Mouse (Mus musculus): ENCODE data around the gene Plekhf1.

Plekhf1 gene

DNA sequence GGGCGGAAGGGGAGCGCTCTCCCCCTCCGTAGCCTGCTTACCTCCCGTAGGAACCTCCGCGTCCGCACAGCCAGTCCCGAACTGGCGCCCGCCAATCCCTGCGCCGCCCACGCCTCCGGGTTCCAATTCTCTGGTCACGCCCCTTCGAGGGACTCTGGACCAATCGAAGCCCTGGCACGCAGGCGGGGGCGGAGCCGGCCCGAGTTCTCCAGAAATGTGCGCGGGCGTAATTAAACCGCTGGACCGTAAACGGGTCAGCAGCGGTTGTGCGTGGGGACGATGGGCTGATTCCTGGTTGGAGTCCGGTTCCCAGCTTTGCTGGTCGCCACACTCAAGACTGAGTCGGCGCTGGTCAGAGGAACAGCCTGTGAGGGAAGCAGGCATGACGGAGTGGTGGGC, at the start of gene Plekhf1:
Plekhf1 (minus strand) TSS at position 117 of the 399 bp plus-strand sequence.
- DNase-seq = peak; percentile 76

DNA sequence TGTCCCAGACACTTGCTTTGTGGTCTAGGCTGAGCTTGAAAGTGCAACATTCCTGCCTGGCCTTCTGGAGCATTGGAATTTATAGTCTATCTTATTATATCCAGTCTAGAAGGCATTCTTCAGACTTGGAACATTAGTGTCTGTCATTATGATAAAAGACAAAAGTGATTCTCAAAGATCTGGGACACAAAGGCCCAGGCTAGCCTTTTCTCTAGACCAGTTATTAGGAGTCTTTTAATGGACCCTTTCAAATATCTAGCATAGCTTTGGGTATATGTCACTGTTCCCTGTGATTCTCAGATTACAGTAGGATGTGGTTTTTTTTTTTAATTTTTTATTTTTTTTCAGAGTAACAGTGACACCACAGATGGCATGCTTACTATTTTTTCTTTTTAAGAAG, 44.7 kb upstream of the Plekhf1 start:
- no peak for DNase-seq

DNA sequence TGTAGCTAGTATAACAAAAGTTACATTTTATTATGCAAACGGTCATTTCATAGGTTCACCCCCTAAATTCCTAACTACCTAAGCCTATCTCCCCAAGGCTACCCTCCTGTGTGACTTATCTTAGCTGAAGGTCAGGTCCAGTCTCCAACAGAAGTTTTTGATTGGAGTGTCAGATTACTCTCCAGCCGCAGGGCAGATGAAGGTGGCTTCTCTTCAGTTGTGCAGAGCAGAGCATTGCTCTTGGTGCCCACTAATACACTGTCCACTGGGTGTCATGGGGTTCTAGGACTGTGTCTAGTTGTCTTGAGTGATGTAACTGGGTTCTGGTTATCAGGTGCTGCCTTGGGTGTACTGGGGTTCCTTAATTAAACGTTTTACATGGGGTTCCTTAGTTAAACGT, 44.0 kb upstream of the Plekhf1 start:
- no peak for DNase-seq

DNA sequence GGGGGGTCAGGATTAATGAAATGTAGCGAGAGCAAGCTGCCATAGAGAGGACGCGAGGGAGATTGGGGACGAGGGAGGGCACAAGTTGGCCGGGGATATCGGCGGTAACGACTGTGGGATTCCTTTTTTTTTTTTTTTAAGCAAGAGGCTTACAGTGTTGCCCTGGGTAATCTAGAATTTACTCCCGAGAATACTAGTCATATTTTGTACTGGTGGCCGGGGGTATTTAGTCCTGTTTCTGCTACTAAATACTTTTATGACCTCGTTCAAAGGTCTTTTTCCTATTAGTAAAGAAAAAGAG, 43.6 kb upstream of the Plekhf1 start:
- DNase-seq = no peak

DNA sequence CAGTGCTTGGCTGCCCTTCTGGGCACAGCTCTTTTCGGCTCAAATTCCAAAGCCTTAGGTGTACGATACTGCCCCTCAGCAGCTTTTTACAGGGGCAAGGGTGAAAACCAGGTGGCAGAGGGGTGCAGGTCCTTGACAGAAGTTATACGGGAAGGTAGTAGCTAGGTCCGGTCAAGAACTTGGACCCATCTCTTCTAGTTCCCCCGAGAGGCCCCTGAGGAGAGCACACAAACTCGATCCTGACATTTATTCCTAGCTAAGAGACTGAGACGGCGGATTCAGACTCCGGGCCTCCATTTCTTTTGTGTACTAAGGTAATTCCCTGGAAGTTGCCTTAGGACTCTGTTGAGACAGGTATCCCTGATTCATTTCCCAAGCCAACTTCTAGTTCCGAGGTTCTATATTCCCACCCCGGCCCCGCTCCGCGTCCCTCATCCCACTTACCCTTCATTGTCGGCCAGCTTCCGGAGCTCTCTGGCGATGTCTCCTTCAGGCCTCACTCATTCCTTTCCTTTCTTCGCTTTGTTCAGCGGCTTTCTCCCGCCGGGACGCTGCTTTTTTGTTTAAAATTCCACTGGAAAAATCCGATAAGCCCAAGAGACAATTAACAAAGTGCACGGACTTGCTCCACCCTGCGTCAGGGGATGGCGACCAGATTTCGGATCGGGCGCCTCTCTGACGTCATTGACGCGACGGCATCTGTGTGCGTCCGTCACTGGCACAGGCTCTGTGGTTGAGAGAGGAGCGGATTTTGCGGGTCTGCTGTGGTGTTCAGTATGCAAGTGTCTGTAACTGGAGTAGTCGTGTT, 43.1 kb upstream of the Plekhf1 start, which contains the start of gene Pop4:
Pop4 (minus strand) TSS at position 721 of the 808 bp plus-strand sequence.
- peak; percentile 93 for DNase-seq

DNA sequence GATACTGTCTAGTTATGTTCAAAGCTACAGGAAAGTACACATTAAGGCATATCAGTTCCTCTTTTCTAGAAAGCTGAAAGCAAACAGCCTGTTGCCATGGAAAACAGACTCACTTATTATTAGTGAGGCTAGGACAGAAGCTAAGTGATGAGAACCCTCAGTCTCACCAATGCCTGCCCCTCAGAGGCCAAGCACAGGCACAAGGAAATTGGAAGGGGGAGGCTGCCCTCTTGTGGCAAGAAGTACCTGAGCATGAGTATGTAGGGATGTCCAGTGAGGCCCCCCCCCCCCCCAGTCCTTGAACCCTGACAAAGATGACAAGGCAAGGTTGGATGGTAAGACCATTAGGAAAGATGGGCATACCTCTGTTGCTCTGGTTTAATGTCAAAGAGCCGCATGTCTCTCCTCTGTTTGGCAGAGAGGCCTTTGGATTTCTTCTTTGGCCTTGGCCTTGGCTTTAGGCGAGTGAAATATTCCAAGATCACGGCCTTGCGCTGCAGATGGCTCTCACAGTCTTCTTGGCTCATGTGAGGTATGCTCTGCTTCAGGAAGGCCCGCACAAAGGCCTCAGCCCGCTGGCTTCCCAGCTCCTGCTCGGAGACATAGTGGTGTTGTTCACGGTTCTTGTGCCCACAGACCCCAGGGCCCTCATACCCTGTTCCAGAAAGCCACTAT, 39.3 kb upstream of the Plekhf1 start:
- DNase-seq = no peak

DNA sequence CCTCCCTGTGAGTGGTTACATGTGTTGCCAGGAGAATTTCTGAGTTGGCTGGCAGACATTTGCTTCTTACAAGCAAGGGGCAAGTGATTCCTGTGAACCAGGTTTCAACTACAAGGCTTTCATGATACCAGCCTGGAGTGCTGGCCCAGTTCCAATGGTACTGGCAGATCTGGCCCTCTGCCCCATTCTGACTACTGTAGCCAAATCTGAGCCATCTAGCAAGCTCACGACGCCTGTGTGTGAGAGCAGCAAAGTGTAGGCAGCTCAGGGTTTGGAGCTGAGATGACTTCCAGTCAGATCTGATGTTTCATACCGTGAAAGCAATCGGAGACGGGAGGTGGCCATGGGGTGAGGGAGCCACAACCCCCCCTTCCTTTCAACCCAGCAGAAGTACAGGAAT, 34.6 kb upstream of the Plekhf1 start:
- DNase-seq = no peak

DNA sequence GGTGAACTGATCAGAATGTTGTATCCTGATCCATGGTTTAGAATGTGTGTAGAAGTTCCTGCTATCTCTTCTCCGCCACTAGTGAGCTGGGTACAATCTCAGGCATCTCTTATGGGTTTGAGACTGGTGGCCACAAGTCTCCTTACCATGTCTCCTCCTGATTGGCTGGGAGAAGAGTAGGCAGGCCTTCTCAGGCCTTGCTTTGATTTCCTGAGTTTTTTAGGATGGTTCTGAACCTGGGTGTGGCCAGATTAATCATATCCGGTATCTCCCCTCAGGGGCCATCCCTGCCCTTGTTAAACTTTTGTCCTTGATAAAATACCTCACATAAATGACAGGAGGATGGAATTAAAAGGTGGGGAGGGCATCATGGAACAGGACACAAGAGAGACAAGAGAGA, 31.8 kb upstream of the Plekhf1 start:
- no peak for DNase-seq

DNA sequence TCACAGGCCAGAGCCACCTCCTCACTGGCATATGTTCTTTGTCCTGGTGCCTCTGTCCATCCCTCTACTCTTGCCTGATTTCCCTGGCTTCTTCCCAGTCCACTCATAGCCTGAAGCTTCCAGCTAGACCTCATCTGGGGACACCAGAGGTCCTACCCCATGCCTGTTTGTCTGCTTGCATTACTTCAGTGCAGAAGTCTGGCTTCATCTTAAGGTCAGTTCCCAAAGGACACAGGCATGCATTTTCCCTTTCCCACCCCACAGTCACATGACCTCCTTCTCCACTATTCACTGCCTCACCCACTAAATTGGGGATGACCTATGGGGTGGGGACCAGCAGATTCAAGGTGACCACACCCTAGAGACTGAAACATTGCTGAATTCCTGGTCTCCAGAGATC, 25.6 kb upstream of the Plekhf1 start:
- no peak for DNase-seq

DNA sequence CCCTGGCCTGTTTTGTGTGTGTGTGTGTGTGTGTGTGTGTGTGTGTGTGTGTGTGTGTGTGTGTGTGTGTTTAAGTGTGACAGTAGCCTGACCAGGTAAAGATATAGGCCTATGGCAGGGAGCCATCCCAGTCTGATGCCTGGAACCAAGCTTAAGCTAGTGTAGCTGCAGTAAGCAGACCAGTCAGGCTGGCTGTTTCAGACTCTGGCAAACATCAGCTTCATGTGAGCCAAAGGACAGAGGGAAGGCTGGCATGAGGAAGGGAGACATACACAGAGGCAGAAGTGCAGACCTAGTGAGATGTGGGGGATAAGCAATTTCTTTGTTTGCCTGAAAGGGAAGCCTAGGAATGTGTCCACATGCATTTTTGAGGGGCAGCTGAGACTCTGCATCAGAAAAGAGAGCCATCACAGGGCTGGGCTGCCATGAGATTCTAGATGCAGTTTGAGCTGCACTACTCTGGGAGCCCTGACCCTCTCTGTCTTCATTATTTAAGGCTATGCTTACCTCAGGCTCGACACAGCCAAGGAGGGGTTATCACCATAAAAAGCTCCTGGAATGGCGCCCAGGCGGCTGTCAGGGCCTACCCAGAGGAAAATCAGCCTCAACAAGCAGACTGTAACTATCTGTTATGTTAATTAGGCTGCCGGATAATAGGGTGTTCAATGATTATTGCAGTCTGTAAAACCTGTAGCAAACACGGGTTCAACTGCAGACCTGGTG, 23.8 kb upstream of the Plekhf1 start:
- DNase-seq = no peak

DNA sequence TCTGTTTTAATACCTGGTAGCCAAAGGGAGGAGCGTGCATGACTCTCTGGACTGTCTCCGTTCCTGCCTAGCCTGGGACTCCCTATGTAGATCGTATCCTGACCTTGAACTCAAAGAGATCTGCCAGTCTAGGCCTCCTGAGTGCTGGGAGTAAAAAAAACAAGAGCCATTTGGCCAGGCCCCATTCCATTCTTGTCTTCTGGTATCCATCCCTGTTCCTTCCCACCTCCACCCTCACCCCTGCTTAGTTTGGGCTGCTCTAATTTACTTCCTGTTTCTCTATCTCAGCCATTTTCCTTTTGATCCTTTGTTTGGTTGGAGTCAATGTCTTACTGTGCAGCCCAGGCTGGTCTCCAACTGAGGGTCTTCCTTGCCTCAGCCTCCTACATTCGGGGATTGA, 14.6 kb upstream of the Plekhf1 start:
- no peak for DNase-seq

DNA sequence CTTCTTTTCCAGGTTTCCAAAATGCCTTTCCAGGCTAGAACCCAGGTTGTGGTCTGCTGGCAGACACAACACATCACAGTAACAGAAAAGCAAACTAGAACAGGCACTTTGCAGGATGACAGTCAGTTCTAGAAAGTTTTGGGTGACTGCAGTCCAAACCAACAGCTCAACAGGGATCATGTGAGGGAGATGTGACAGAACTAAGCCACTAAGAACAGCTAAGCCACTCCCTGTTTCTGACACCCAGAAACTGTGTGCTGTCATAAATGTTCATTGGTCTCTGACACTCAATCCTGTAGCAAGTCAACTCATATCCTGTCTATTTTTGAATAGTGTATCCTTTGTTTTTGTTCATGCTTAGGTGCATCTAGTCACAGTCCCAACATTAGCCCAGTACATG, 9.3 kb upstream of the Plekhf1 start:
- no peak for DNase-seq

DNA sequence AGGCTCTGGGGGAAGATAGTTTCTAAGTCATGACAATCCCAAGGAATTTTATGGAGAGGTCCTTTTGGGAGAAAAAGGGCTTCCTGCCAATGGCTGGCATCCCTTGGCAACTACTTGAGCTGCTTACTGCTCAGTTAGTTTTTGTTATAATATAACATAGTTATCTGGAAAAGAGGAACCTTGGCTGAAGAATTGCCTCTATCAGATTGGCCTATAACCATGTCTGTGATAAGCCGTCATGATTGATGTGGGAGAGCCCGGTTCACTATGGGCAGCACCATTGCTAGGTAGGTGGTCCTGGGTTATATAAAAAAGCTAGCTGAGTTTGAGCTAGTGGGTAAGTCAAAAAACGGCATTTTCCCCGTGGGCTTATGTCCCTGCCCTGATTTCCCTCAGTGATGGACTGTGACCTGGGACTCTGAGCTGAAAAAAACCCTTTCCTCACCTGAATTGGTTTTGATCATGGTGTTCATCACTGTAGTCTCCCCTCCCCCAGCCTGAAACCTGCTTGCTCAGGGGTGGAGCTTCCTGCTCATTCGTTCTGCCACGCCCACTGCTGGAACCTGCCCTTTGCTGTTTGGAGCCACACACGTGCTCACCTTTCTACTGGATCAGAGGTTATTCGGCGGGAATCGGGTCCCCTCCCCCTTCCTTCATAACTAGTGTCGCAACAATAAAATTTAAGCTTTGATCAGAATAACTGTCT, 8.7 kb upstream of the Plekhf1 start:
- no peak for DNase-seq

DNA sequence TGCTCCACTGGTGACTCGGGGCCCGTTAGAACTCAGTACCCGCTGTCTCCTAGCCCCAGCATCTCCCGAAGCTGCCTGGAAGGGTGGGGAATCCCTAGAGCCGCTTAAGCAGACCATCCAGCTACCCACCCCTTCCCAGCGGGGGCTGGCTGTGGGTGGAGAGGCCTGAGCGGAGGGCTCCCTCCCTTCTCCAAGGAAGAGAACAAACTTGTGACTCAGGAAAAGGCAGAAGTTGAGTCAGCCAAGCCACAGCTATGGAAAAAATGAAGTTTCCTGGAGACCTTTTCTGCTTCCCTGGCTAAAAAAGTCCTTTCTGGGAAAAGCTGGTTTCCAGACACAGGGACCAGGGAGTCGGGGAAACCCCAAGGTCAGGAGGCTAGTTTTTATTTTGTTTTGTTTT, 2.5 kb upstream of the Plekhf1 start:
- DNase-seq = no peak

DNA sequence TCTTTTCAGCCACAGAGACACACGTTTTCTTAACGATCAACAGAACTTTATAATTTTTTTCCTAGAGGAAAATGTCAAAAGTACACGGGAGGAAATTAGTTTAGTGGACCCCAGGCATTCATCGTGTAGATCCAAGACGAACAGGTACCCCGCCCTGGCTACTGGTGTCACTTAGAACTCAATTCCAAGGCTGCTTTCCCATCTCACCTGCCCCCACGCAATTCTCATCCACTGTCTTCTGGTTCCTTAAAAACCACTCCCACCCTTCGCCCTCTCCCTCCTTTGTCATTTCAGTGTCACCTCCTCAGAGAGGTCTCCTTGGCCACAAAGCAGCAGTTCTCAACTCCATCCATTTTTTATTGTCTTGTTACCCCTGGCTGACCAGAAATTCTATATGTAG, 513 bp upstream of the Plekhf1 start:
- DNase-seq = no peak

DNA sequence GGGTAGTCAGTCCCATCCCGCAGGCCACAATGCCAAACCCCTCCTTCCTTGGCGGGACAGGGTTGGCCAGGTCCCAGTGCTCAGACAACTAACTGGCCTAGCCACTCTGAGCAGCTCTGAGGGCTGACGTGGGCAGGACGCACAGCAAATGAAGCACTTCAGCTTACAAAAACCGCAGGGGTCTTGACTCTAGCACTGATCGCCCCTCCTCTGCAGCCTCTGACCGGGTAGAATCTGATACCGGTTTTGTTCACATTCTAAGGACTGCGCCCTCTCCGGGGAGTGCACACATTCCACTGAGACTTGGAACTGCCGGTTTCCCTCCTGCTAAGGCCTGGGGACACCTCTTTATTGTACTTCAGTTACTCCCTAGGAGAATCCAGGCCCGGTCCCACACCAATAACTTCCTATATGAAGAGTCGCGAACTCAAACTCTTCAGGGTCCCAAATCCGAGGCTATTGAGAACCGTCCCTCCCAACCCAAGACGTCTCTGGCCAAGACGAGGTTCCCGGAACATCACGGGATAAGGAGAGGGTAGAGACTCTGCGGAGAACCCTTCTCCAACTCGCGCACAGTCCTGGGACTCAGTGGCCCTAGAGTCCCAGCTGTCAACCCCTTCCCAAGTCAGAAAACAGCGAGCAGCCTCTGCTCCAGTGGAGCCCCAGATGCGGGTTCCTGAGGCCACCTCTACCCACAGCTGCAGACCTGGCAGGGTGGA, 476 bp downstream of the Plekhf1 start:
- peak; percentile 21 for DNase-seq

DNA sequence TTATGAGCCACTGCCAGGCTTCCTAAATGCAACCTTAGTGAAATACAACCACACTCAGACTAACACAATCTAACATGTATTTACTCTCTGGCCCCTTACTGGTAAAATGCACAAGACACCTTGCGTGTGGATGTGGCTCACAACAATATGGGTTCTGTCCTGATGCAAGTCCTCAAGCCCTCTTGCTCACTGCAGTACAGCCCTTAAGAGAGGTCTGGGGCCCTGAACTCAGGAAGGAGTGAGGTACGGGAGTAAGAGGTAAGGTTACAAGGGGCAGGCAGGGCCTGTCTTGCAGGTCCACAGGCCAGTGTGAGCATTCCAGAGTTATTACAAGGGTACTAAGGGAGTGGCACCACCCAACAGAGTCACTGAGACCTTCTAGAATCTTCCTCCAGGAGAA, 1.6 kb downstream of the Plekhf1 start:
- no peak for DNase-seq

DNA sequence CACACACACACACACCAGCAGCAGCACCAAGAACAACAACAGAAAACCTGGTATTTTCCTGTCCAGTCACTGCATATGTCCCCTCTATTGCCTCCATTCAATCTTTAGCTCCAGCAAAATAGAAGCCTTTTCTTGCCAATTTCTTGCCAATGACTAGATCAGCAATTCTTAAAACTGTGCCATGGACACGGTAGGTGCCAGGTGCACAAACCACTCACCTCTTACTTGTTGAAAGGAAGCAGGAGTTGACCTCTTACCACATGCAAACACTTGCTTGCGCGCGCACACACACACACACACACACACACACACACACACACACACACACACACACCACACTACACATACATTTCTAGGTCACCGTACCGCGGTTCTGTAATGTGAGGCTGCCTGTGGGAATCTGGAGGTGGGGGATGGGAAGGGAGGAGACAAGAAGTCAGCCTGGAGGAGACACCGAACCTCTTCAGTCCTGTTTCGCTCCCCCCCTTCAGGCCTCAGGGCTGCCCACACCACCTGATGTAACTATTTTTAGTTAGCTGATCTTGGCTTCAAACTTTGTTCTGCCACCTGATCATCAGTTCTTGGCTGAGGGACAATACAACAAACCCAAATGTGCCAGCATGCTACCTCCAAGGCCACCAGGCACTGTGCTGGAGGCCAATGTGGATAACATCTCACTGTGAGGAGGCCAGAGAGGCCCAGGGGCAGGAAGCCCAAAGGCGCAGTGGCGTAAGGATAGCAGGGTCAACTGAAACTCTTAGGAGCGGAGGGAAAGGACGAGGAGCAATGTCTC, 3.0 kb downstream of the Plekhf1 start:
- no peak for DNase-seq

DNA sequence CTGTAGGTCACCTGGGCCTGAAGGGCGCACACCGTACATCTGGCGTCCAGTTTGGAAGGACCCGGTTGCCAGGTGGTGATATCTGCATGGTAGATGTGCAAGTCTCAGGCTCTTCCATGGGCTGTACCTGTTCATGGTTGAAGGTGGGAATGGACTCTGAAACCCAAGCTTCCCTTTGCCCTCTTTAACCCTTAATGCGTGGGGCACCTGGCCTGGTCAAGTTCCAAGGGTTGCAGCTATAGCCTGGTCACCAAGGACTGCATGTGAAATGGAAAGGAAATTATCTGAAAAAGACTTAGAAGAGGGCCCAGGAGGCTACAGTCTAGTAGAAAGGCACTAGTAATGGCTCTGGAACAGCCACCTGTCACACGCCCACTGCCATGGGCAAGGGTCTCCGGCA, 7.0 kb downstream of the Plekhf1 start:
- DNase-seq = no peak

DNA sequence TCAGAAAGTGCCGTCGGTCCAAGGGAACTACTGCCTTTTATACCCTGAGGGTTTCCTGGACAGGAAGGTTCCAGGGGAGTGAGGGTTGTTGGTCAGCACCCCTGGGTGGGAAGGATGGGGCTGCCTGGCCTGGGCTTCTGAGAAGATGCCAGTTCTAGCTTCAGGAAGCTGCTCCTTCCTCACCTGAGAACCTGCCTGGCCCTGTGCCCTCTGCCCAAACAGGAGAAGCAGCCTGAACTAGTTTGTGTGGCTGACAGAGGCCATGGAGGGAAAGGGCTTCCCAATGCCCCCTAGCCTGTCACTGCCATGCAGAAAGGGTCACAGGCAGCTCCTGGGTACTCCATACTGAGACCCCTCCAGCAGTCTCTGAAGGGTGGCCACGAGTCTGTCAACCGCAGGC, 8.3 kb downstream of the Plekhf1 start:
- no peak for DNase-seq

DNA sequence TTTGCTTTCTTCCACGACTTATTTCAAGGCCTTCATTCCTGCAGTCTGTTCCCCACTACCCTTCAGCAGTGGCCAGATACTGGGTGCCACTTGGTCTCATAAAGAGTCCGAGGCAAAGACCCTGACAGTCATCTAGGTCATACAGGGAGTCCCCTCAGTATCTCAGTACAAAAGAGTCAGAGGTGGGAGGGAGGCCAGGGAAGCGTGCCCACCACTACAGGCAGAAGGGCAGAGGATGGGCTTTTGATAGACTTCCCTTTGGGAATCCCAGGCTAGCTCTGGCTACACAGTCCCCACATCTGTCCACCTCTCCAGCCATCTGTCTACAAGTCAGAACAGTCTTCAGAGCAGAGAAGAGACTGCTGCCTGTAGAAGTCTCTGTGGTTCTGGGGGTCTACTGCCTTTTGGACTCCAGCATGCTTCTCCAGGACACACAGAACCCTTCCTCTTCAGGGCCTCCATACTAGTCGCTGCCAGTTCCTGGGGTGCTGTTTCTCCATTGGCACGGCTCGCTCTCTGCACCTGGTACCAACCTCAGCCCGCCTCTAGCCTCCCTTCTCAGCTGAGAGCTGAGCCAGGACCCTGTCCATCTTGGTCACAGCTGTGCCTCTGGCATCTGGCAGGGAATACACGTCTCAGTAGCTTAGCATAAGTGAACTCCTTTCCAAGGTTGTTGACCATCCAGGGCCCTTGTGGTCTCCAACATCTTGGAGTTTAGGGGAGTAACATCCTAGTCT, 9.0 kb downstream of the Plekhf1 start:
- DNase-seq = no peak

Measured in right cerebral cortex, postnatal 25 days (tissue).